Mouse (Mus musculus): ENCODE measurements around the gene Mroh2a. TPM values are rescaled to one million over a fixed set of nuclear protein-coding genes. Genes with fewer than 3 reads are reported as not detected.

Gene Mroh2a
- polyA plus RNA-seq, 1 experiment from 2014 or later = 0.29 TPM

DNA sequence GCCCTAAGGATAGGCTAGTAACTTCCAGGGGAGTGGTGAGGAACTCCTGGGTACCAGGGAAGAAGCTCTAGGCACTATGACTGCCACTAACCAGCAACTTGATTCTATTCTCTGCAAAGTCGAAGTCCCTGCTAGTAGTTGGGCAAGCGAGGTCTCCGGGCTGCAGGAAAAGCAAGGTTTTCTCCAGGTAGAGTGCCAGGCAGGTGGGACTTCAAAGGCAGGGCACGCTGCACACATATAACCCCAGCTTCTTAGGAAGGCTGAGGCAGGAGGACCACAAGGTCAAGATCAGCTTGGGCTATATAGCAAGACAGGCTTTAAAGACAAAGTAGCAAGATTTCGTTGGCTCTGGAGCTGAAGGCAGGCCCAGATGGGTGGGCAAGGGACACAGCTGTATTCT lies 37.0 kb downstream of the Mroh2a start:
- no peak for TF ChIP-seq CTCF (IDR thresholded peaks at IDR 0.05; ENCODE audit: low read depth)
- no peak overlapping the region for H3K4me3 ChIP-seq (ENCODE audit: low read depth, low read length)
- peak overlapping the region; percentile 5; the same call in 1 of the 2 replicates for H3K27ac ChIP-seq (ENCODE audit: low read depth, low read length)
- H3K36me3 ChIP-seq (ENCODE audit: control insufficient read depth, insufficient read depth) = peaks cover 95% of the 10 kb centered on the region
- H3K9ac ChIP-seq (ENCODE audit: low read depth, low read length) = no peak overlapping the region
- peaks cover 8% of the 10 kb centered on the region for H3K4me1 ChIP-seq (replicated peaks; ENCODE audit: control insufficient read depth, insufficient read depth, low read length)
- 92% methylated on average over 5 of the region's 5 CpGs for WGBS
- H3K9me3 ChIP-seq (ENCODE audit: control insufficient read depth) = no peaks in the 10 kb centered on the region
- H3K4me2 ChIP-seq (replicated peaks; ENCODE audit: low read depth) = no peak overlapping the region
- ATAC-seq = no peak
- no peaks in the 10 kb centered on the region for H3K27me3 ChIP-seq (replicated peaks; ENCODE audit: control insufficient read depth, insufficient read depth, low read length)

DNA sequence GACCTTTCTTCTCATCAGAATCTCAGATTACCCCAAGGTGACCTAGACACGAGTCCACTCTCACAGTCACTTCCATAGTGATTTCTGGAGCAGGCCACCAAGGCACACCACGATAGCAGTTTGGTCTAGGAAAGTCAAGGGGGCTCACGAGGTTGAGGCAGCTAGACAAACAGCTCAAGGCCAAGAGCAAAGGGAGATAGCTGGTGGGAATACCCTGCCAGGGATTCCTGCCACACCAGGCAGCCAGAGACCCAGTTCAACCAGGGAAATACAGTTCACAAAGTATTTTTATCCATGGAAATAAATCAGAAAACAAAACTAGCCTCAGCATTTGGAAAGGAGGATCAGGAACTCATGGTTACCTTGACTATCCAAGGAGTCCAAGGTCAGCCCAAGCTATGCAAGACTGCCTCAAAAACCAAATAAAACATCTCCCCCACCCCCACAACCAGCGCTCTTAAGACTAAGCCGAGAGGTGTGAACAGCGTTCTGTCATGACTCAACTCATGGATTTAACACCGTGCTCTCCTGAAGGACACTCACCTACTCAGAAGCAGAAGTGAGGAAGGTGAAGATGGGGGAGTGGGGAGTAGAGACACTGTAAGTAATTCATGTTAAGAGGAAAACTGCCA lies 37.6 kb downstream of the Mroh2a start:
- Histone ChIP-seq H3K9ac (ENCODE audit: low read depth, low read length) (no peak overlapping the region), H3K27ac (ENCODE audit: low read depth, low read length) (peak overlapping the region; percentile 5; the same call in 1 of the 2 replicates), H3K4me3 (ENCODE audit: low read depth, low read length) (no peak overlapping the region), H3K27me3 (replicated peaks; ENCODE audit: control insufficient read depth, insufficient read depth, low read length) (no peaks in the 10 kb centered on the region), H3K4me1 (replicated peaks; ENCODE audit: control insufficient read depth, insufficient read depth, low read length) (peaks cover 8% of the 10 kb centered on the region), H3K36me3 (ENCODE audit: control insufficient read depth, insufficient read depth) (peaks cover 100% of the 10 kb centered on the region), H3K4me2 (replicated peaks; ENCODE audit: low read depth) (no peak overlapping the region), H3K9me3 (ENCODE audit: control insufficient read depth) (no peaks in the 10 kb centered on the region)
- 84% methylated on average over 7 of the region's 7 CpGs for WGBS
- no peak for TF ChIP-seq CTCF (IDR thresholded peaks at IDR 0.05; ENCODE audit: low read depth)
- ATAC-seq = no peak

DNA sequence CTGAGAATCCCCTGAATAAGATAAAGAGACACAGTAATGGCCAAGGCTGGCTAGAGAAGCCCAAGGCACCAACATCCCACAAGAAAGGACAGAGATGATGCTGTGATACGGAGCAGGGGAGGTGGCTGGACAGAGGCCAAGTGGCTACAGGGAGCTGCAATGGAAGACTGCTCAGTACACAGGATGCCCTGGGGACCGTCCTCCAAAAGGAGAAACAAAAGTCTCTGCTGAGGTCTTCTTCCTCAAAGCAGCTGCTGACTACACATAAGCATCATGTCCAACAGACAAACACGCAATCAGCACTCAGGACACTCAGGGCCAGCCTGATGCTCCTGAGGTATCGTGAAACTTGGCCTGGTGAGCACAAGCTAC lies 38.1 kb downstream of the Mroh2a start:
- 76% methylated on average over 4 of the region's 4 CpGs for WGBS
- Histone ChIP-seq H3K4me1 (replicated peaks; ENCODE audit: control insufficient read depth, insufficient read depth, low read length) (peaks cover 5% of the 10 kb centered on the region), H3K4me3 (ENCODE audit: low read depth, low read length) (no peak overlapping the region), H3K36me3 (ENCODE audit: control insufficient read depth, insufficient read depth) (peaks cover 100% of the 10 kb centered on the region), H3K9ac (ENCODE audit: low read depth, low read length) (no peak overlapping the region), H3K27me3 (replicated peaks; ENCODE audit: control insufficient read depth, insufficient read depth, low read length) (no peaks in the 10 kb centered on the region), H3K27ac (ENCODE audit: low read depth, low read length) (peak overlapping the region; percentile 5; the same call in 1 of the 2 replicates), H3K9me3 (ENCODE audit: control insufficient read depth) (no peaks in the 10 kb centered on the region), H3K4me2 (replicated peaks; ENCODE audit: low read depth) (no peak overlapping the region)
- no peak for TF ChIP-seq CTCF (IDR thresholded peaks at IDR 0.05; ENCODE audit: low read depth)
- no peak for ATAC-seq

DNA sequence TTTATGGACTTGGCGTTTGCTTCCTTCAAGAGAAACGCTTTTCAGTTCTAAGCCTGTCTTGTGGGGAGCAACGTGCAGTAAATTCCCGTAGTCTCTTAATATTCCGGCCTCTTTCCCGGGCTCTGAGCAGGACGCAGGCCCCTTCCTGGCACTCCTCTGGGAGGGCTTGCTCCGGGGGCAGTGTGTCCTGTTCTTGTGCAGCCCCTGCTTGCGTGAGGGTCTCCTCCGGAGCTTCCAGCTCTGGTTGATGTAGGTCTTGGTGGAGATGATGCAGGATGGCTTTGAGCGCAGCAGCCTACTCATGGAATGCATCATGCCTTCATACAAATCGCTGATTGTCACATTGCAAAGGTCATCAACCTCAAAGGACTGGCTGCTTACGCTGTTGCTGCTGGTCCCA lies 39.3 kb downstream of the Mroh2a start:
- Histone ChIP-seq H3K4me3 (ENCODE audit: low read depth, low read length) (no peak overlapping the region), H3K4me1 (replicated peaks; ENCODE audit: control insufficient read depth, insufficient read depth, low read length) (no peaks in the 10 kb centered on the region), H3K27me3 (replicated peaks; ENCODE audit: control insufficient read depth, insufficient read depth, low read length) (no peaks in the 10 kb centered on the region), H3K9ac (ENCODE audit: low read depth, low read length) (peak overlapping the region; percentile 1; the same call in 1 of the 2 replicates), H3K27ac (ENCODE audit: low read depth, low read length) (peak overlapping the region; percentile 5; the same call in 1 of the 2 replicates), H3K4me2 (replicated peaks; ENCODE audit: low read depth) (no peak overlapping the region), H3K9me3 (ENCODE audit: control insufficient read depth) (no peaks in the 10 kb centered on the region), H3K36me3 (ENCODE audit: control insufficient read depth, insufficient read depth) (peaks cover 90% of the 10 kb centered on the region)
- WGBS = 87% methylated on average over 13 of the region's 13 CpGs
- ATAC-seq = no peak
- TF ChIP-seq CTCF (IDR thresholded peaks at IDR 0.05; ENCODE audit: low read depth) = no peak

DNA sequence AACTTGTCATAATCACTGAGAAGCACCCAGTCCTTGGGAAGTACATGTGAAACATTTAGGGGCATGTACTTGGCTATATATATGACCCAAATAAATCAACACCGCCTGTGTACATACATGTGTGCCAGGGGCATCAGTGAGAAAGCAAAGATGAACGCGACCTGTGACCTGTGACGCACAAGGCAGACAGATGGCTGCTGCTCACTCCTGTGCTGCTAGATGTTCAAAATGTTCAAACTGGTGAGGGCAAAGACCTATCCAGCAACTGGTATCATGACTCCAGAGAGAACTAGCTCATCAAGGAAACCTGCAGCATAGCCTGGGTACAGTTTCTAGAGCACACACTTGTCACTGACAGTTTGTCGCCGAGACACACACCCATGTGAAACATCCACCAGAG lies 40.7 kb downstream of the Mroh2a start:
- ATAC-seq = no peak

DNA sequence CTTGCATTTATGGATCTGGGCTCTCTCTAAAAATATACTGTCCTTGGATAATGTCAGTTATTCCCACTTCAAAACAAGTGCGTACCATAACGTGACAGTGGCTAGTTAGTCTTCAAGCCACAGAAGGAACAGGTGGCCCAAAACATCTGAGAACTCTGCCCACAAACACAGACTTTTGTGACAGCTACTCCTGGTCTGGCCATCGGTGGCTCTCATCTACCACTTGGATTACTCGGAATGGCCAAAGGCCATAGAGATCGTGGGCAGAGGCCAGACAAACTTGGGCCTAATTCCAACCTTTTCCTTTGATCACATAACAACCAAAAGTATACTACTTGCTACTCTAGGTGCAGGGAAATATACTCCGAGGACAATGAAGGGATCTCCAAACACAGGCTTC lies 41.3 kb downstream of the Mroh2a start:
- 85% methylated on average over 6 of the region's 6 CpGs for WGBS
- Histone ChIP-seq H3K9me3 (ENCODE audit: control insufficient read depth) (no peaks in the 10 kb centered on the region), H3K4me2 (replicated peaks; ENCODE audit: low read depth) (no peak overlapping the region), H3K36me3 (ENCODE audit: control insufficient read depth, insufficient read depth) (peaks cover 89% of the 10 kb centered on the region), H3K4me1 (replicated peaks; ENCODE audit: control insufficient read depth, insufficient read depth, low read length) (no peaks in the 10 kb centered on the region), H3K4me3 (ENCODE audit: low read depth, low read length) (no peak overlapping the region), H3K27ac (ENCODE audit: low read depth, low read length) (no peak overlapping the region), H3K9ac (ENCODE audit: low read depth, low read length) (no peak overlapping the region), H3K27me3 (replicated peaks; ENCODE audit: control insufficient read depth, insufficient read depth, low read length) (no peaks in the 10 kb centered on the region)
- no peak for TF ChIP-seq CTCF (IDR thresholded peaks at IDR 0.05; ENCODE audit: low read depth)
- no peak for ATAC-seq

More for the DNA sequence above, 40.7 kb downstream of the Mroh2a start:
- Histone ChIP-seq H3K4me3 (ENCODE audit: low read depth, low read length) (no peak overlapping the region), H3K36me3 (ENCODE audit: control insufficient read depth, insufficient read depth) (peaks cover 89% of the 10 kb centered on the region), H3K9me3 (ENCODE audit: control insufficient read depth) (no peaks in the 10 kb centered on the region), H3K27me3 (replicated peaks; ENCODE audit: control insufficient read depth, insufficient read depth, low read length) (no peaks in the 10 kb centered on the region), H3K27ac (ENCODE audit: low read depth, low read length) (no peak overlapping the region; the same call in 1 of the 2 replicates), H3K9ac (ENCODE audit: low read depth, low read length) (no peak overlapping the region), H3K4me1 (replicated peaks; ENCODE audit: control insufficient read depth, insufficient read depth, low read length) (no peaks in the 10 kb centered on the region), H3K4me2 (replicated peaks; ENCODE audit: low read depth) (no peak overlapping the region)
- no peak for TF ChIP-seq CTCF (IDR thresholded peaks at IDR 0.05; ENCODE audit: low read depth)
- WGBS = 90% methylated on average over 6 of the region's 6 CpGs

Measured in intestine, postnatal 0 days (tissue).